ENCODE assay signal across 18 mouse cellular contexts in the genomic region with DNA sequence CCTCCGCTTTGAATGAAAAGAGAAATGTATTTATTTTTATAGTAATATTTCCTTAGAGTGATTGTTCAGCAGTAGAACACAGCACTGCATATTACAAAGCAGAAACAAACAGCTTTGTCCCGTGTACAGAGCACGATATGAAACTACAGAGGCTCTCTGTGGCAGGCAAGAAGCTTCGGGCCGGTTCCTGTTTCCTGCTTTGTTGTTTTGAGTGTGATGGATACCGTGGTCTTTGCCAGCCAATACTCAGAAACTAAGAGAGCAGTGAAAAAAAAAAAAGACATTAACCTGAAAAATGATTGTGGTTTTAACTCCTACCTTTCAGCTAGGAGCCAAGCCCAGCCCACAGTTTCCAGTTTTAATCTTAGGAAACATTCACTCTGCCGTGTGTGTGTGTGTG. TPM values are rescaled to one million over a fixed set of nuclear protein-coding genes. Genes with fewer than 3 reads are reported as not detected.
DNase-seq lines count a peak whose midpoint lies in the region; ATAC-seq and TF ChIP-seq lines count a peak whose summit lies in the region.
"Had no signal": no experiment of that assay in that cellular context is flagged by ENCODE, and none has a peak within 500 bp of the region (broad histone marks: within the 10 kb centered on the region; RNA-seq: fewer than 3 reads in every experiment).

No protein-coding gene starts in this region.

- no peak for DNase-seq in heart, postnatal 0 days (ENCODE audit: low spot score)
- no peak for DNase-seq in heart, postnatal 36 days
- DNase-seq in thymus, postnatal 4 days: peak; percentile 35
- no peak for DNase-seq in liver, postnatal 0 days
- no peak for DNase-seq in layer of hippocampus, postnatal 36 days
- DNase-seq: adrenal gland, postnatal 25 days; cerebellum, postnatal 14 days; gastrocnemius, postnatal 25 days; kidney, adult 18-20 months; left cerebral cortex, postnatal 4 days; lung, postnatal 10 days had no signal

- no peaks in the 10 kb centered on the region for H3K9me3 ChIP-seq in heart, postnatal 0 days (replicated peaks; ENCODE audit: control insufficient read depth, low read length)
- H3K9me3 ChIP-seq in liver, postnatal 0 days (ENCODE audit: low read length): no peaks in the 10 kb centered on the region
- H3K9me3 ChIP-seq: embryonic facial prominence, embryonic 10.5 days; hindbrain, embryonic 13.5 days; midbrain, embryonic 13.5 days had no signal

- intact Hi-C loops in heart, postnatal 36 days (cut with DNase I): no loop called here

- ATAC-seq in heart, postnatal 0 days (ENCODE audit: insufficient read depth, low read depth): no peak
- peak; percentile 78 for ATAC-seq in common myeloid progenitor, adult 5-6 weeks (replicated peaks; ENCODE audit: low read depth, poor library complexity, severe bottlenecking)
- peak; percentile 79 for ATAC-seq in megakaryocyte-erythroid progenitor cell, adult 5-6 weeks (replicated peaks; ENCODE audit: low FRiP score, low TSS enrichment, poor library complexity, severe bottlenecking)
- no peak for ATAC-seq in liver, postnatal 0 days
- ATAC-seq: midbrain, embryonic 13.5 days had no signal

- WGBS in heart, postnatal 0 days: 70% methylated on average over 7 of the region's 7 CpGs
- WGBS in liver, postnatal 0 days (ENCODE audit: insufficient replicate concordance): 38% methylated on average over 7 of the region's 7 CpGs

- H3K27me3 ChIP-seq in heart, postnatal 0 days (ENCODE audit: control insufficient read depth, insufficient read depth, low read length): no peaks in the 10 kb centered on the region
- H3K27me3 ChIP-seq in liver, postnatal 0 days (ENCODE audit: insufficient read depth, low read length): no peaks in the 10 kb centered on the region
- H3K27me3 ChIP-seq: hindbrain, embryonic 13.5 days; midbrain, embryonic 13.5 days had no signal

- TF ChIP-seq EP300 in heart, postnatal 0 days (IDR thresholded peaks at IDR 0.05; ENCODE audit: low read depth): no peak
- no peak for TF ChIP-seq EP300 in liver, postnatal 0 days (IDR thresholded peaks at IDR 0.05; ENCODE audit: low read depth)

- no peak overlapping the region for H3K27ac ChIP-seq in heart, postnatal 0 days (ENCODE audit: low read depth)
- no peak overlapping the region for H3K27ac ChIP-seq in liver, postnatal 0 days (ENCODE audit: low read depth)
- H3K27ac ChIP-seq: embryonic facial prominence, embryonic 10.5 days; hindbrain, embryonic 13.5 days; liver, embryonic 14.5 days; midbrain, embryonic 13.5 days had no signal

- no peak overlapping the region; the same call in 1 of the 2 replicates for H3K4me3 ChIP-seq in heart, postnatal 0 days (ENCODE audit: low read depth, low read length)
- no peak overlapping the region for H3K4me3 ChIP-seq in liver, postnatal 0 days (ENCODE audit: low read depth, low read length)
- H3K4me3 ChIP-seq: embryonic facial prominence, embryonic 10.5 days; hindbrain, embryonic 13.5 days; midbrain, embryonic 13.5 days had no signal

- H3K4me2 ChIP-seq in heart, postnatal 0 days (ENCODE audit: low read depth, low read length): peak overlapping the region; percentile 25; the same call in 1 of the 2 replicates
- H3K4me2 ChIP-seq in liver, postnatal 0 days (ENCODE audit: low read depth, low read length): no peak overlapping the region
- H3K4me2 ChIP-seq: hindbrain, embryonic 13.5 days; midbrain, embryonic 13.5 days had no signal

- no peaks in the 10 kb centered on the region for H3K36me3 ChIP-seq in heart, postnatal 0 days (replicated peaks; ENCODE audit: control insufficient read depth, insufficient read depth, low read length)
- H3K36me3 ChIP-seq in liver, postnatal 0 days (replicated peaks; ENCODE audit: insufficient read depth, low read length): no peaks in the 10 kb centered on the region
- H3K36me3 ChIP-seq: embryonic facial prominence, embryonic 10.5 days; hindbrain, embryonic 13.5 days; midbrain, embryonic 13.5 days had no signal

- TF ChIP-seq CTCF in heart, postnatal 0 days (IDR thresholded peaks at IDR 0.05; ENCODE audit: low read depth): no peak
- no peak for TF ChIP-seq CTCF in liver, postnatal 0 days (IDR thresholded peaks at IDR 0.05; ENCODE audit: low read depth)

- H3K4me1 ChIP-seq in heart, postnatal 0 days (ENCODE audit: control insufficient read depth, insufficient read depth): 0 out of 2 replicates have a peak, but pooled peaks cover 3% of the 10 kb centered on the region
- H3K4me1 ChIP-seq in liver, postnatal 0 days (ENCODE audit: insufficient read depth): no peaks in the 10 kb centered on the region
- H3K4me1 ChIP-seq: embryonic facial prominence, embryonic 10.5 days; hindbrain, embryonic 13.5 days; midbrain, embryonic 13.5 days had no signal

- H3K9ac ChIP-seq in heart, postnatal 0 days (replicated peaks; ENCODE audit: low read depth, low read length): no peak overlapping the region
- H3K9ac ChIP-seq in liver, postnatal 0 days (replicated peaks): no peak overlapping the region
- H3K9ac ChIP-seq: hindbrain, embryonic 13.5 days; liver, embryonic 14.5 days; midbrain, embryonic 13.5 days had no signal

RNA-seq across cellular contexts. Expression of a gene that starts 55.8 kb away (rescaled TPM):
- total RNA-seq in heart, postnatal 0 days (2014; rRNA removed; ENCODE audit: low replicate concordance): 3.1 and 6.1 TPM in 2 replicates
- polyA plus RNA-seq in heart, postnatal 0 days (2015; fragmentation: Nextera tagmentation; extraction: Ambion mirVana): 0.41 and 0.60 TPM in 2 replicates
- total RNA-seq in heart, postnatal 36 days (2021): 1 to 10 TPM; 1.5 to 1.8 TPM
- 17.9 and 22.7 TPM in 2 replicates for total RNA-seq in common myeloid progenitor, adult 5-6 weeks (2017)
- total RNA-seq in megakaryocyte-erythroid progenitor cell, adult 5-6 weeks (2014; fragmentation: Nextera tagmentation): 0.81 and 2.2 TPM in 2 replicates
- 1.2 and 2.6 TPM in 2 replicates for total RNA-seq in megakaryocyte-erythroid progenitor cell, adult 5-6 weeks (2017)
- polyA plus RNA-seq in liver, postnatal 0 days (2015; fragmentation: Nextera tagmentation; extraction: Ambion mirVana): 0.20 and 0.25 TPM in 2 replicates
- 1 to 10 TPM; 6.8 to 7.9 TPM for total RNA-seq in layer of hippocampus, postnatal 36 days (2021)
- total RNA-seq: MEL had no signal

Comparison
In these comparisons a context has a peak if more than half of its experiments do, and no peak if none do; other contexts are left out.
1. ATAC-seq: peak in common myeloid progenitor, adult 5-6 weeks (single experiment) and megakaryocyte-erythroid progenitor cell, adult 5-6 weeks (single experiment); none in heart, postnatal 0 days (single experiment) and liver, postnatal 0 days (single experiment).